Mouse (Mus musculus) T-helper 2 cell (primary cell): ENCODE measurements around the gene Asxl2.
"Not testable (repeated sequence)": the region's sequence is repeated elsewhere in the genome, so short reads cannot be mapped to it uniquely, and the experiment has no call there.

Experiments
- in situ Hi-C: fragments of 300-600 bp; cut with MboI, MseI; formaldehyde crosslinking; loops from one replicate; pipeline ENCODE4 v1.15.1; 2025; ENCODE audit warnings: high pct_unique_total_duplicates

Gene Asxl2

GRCm38 (mm10) chr12:3427067-3427889 is 621 bp downstream of the Asxl2 start:
- in situ Hi-C loops: loop anchor here (5.0 kb wide), 1 partner anchor 190 kb away; no protein-coding TSS in a partner anchor

DNA sequence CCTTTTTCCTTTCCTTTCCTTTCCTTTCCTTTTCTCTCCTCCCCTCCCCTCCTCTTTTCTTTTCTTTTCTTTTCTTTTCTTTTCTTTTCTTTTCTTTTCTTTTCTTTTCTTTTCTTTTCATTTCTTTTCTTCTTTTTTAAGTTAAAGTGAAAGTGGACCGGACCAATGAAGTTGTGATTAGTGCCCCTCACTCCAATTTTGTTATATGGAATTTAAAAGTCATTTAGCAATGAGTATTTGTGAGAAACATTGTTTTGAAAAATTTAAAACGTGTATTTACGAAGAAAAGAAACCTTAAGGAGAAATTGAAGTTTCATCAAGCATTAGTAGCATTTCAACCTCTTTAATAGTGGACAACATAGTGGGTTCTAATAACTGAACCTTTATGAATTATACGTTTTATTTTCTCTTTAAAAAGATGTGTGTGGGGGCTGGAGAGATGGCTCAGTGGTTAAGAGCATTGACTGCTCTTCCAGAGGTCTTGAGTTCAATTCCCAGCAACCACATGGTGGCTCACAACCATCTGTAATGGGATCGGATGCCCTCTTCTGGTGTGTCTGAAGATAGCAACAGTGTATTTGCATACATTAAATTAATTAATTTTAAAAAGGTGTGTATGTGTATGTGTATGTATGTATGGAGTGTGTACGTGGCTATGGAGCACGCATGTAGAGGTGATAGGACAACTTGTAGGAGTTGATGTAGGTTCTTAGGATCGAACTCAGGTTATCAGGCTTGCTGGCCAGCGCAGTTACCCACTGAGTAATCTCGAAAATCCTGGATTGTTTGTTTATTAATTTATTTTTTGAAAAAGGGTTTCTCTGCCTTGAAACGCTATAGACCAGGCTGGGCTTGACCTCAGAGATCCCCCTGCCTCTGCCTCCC is 1.5 kb downstream of the Asxl2 start:
- in situ Hi-C loops: loop anchor here (5.0 kb wide), 1 partner anchor 191 kb away; no protein-coding TSS in a partner anchor

DNA sequence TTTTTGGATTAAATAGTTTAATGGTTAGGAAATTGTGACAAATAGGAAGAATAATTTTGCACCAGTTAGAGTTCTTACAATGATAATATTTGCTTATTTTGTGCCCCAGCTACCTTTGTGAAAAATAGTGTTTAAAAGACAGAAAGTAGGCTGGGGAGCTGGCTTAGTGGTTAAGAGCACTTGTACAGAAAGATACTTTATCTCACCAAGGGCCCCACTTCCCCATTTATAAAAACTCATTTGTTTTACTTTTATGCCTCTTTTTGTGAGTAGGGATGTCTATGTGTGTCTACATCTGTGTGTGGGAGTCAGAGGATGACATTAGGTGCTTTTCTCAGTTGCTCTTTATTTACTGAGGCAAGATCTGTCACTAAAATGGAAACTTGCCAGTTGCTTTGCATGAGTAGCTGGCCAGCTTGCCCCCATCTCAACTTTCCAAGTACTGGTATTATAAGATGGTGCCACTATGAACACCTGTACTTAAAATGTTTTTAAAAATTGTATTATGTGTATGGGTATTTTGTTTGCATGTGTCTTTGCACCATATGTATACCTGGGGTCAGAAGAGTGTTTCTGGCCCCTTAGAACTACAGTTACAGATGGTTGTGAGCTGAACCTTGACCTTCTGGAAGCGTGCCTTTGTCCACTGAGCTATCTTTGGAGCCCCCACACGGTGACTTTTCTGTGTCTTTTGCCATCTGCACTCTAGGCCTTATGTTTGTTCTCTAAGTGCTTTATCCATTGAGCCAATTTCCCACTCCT is 3.2 kb downstream of the Asxl2 start:
- in situ Hi-C loops: loop anchor here (5.0 kb wide), 1 partner anchor 193 kb away; no protein-coding TSS in a partner anchor

GRCm38 (mm10) chr12:3430443-3430753 is 3.7 kb downstream of the Asxl2 start:
- in situ Hi-C loops: no loop called here

- in situ Hi-C loops: no loop called here
Observed at GRCm38 (mm10) chr12:3430985-3431384, 4.3 kb downstream of the Asxl2 start.

DNA sequence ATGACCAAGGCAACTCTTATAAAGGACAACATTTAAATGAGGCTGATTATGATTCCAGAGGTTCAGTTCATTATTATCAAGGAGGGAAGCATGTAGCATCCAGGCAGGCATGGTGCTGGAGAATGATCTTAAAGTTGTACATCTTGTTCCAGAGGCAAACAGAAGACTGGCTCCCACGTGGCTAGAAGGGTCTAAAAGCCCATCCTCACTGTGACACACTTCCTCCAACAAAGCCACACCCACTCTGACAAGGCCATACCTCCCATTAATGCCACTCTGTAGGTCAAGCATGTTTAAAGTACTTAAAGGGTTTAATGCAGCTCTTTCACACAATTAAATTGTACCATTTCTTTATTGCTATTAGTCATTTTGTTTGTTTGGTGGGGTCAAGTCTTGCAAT is 7.1 kb downstream of the Asxl2 start:
- in situ Hi-C loops: no loop called here

DNA sequence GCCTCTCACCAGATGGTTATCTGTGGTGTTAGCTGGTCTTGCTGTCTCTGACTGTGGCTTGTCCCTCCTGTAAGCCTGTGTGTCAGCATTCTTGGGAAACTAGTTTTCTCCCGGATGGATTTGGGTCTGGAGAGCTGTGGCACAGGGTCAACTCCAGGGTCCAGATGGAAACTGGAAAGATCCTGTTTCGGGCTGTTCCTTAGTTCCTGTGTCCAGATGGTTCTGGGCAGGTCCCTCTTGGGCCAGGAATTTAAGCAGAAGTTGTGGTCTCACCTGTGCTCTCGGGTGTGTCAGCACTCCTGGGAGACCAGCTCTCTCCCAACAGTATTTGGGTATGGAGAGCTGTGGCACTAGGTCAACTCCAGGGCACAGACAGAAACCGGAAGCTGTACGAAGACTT is 9.8 kb downstream of the Asxl2 start:
- in situ Hi-C loops: no loop called here

DNA sequence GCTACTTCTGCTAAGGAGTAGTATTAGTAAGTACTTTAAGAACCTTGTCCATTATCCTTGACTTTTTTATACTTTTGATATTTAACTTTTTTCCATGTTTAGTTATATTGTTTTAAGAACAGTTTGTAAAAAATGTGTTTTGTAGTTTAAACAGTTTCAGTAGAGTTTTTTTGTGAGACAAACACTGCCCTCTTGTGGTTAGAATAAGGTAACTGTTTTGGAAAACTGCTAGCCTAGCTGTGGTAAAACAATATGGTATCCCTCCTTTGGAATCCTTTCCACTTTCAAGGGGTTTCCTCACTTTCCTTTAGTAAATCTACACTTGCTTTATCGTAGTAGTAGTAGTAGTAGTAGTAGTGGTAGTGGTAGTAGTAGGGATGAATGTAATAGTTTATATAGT is 11.2 kb downstream of the Asxl2 start:
- in situ Hi-C loops: no loop called here

DNA sequence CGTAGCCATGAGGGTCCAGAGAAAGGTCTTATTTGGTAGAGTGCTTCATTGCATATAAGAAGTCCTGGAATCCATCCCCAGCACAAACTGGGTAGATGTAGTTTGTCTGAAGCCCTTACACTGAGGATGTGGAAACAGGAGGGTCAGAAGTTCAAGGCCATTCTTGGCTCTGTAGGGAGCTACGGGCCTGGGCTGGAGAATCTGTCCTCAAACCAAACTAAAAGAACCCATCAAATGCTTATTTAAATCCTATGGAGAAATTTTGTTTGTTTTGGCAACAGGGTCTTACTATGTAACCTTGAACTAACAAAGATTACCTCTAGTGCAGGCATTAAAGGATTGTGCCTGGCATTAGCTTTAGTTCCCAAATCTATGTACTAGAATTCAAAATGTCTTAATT is 14.3 kb downstream of the Asxl2 start:
- in situ Hi-C loops: no loop called here

DNA sequence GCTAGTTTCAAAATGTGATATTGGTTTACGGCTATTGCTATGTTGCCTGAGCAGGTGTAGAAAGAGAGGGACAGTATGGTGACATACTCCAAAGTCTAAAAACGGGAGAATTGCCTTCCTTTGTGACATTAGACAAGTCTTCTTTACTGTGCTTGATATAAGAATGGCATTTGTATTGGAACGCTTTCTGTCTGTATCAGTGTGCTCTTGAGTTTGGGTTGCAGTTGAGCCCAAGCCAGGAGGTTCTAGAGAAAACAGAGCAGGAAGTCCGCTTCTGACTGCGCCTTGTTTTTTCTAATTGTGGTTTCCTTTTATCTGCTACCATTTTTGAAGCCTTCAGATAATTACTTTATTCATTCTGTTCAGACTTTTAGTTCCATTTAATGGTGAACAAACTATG is 14.7 kb downstream of the Asxl2 start:
- in situ Hi-C loops: no loop called here

DNA sequence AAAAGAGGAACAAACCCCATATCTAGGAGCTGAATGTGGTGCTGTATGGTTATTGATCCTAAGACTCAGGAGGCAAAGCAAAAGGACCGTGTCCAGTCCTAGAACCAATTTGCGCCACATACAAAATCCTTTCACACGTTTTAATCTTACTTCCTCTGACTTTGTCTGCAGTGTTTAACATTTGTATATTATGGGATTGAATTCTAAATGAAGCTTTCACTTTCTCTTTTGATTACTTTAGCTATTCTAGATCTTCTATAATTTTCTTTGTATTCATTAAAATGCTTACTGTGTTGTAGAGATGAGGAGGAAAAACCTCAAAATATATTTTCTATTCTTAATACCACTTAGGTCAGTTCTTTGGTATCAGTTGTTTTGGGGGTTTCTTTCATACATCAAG is 26.9 kb downstream of the Asxl2 start:
- in situ Hi-C loops: no loop called here

- in situ Hi-C loops: no loop called here
Observed at GRCm38 (mm10) chr12:3463087-3463486, 36.4 kb downstream of the Asxl2 start.

GRCm38 (mm10) chr12:3499662-3500061 is 73.0 kb downstream of the Asxl2 start:
- in situ Hi-C loops: no loop called here

DNA sequence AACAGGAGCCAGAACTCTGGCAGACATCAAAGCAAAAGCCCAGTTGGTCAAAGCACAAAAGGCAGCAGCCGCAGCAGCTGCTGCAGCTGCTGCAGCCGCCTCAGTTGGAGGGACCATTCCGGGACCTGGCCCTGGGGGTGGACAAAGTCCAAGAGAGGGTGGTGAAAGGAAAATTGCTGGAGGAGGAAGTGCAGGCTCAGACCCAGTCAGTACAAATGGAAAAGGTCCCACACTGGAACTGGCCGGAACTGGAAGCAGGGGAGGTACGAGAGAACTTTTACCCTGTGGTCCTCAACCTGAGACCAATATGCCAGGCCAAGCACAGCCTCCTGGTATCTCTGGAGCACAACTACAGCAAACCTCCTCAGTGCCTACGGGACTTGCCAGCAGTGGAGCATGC is 73.4 kb downstream of the Asxl2 start:
- in situ Hi-C loops: no loop called here

DNA sequence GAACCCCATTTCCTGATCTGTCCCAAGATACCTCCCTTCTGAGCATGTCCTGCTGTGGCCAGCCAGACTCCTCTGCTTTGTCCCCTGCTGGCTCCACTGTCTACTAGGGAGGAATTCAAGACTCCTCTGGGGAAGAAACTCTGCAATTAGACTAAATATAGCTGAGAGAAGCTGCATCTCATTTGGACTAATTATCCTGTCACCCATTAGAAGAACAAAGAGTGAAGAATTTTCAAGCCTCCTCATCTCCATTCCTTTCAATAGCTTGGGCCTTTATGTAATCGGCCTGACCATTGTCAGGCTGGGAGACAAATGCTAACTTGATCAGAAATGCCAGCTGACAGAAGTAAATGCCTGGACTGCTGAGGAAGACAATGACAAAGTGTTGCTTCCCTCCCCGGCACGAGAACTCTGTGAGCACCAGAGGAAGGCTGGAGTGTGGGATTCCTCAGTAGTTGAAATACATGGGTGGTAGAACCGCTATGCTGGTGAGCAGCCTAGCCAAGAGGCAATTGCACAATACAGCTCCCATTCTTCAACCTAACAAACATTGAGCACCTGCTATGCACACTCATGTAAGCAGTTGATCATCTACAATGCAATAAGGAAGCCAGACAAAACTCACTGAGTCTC is 92.1 kb downstream of the Asxl2 start:
- in situ Hi-C loops: no loop called here

DNA sequence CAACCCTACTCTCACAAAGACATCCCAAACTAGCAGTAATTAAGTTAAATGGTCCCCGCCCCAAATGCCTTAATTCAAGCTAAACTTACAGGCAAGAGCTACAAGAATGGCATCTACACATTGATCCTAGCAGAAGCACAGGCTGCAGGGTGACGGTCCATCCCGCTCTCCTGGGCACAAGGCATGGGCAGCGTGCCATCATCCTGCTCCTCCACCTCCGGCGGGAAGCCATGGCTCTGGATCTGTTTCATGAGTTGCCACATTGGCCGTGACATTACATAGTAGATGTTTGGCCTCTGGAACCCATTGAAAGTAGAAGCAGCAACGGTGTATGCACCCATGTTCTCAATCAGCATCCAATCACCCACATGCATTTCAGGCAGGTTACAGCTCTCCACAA is 95.1 kb downstream of the Asxl2 start:
- in situ Hi-C loops: not testable (repeated sequence)

- in situ Hi-C loops: no loop called here
Observed at GRCm38 (mm10) chr12:3525536-3525935, 98.9 kb downstream of the Asxl2 start.

GRCm38 (mm10) chr12:3535446-3535845 is 108.8 kb downstream of the Asxl2 start:
- in situ Hi-C loops: not testable (repeated sequence)

- in situ Hi-C loops: no loop called here
Observed at GRCm38 (mm10) chr12:3537616-3538015, 111.0 kb downstream of the Asxl2 start.

DNA sequence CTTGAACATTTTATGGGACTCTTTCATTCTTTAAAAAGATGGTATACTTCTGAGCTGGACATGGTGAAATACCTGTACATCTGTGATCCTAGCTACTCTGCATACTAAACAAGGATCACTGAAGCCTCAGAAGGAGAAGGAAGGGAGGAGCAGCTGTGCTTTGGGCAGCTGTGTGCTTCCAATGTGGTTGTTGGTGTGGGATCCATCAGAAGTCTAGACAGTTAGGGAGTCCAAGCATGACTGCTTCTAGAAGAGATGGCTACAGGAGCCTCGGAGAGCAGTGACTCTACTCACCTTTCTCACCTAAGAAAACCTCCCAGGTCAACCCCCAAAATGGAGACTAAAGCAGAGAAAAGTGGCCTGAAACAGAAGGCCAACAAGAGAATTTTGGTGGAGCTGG is 111.4 kb downstream of the Asxl2 start:
- in situ Hi-C loops: no loop called here

GRCm38 (mm10) chr12:3539605-3540004 is 112.9 kb downstream of the Asxl2 start:
- in situ Hi-C loops: no loop called here

- in situ Hi-C loops: no loop called here
Observed at GRCm38 (mm10) chr12:3540871-3541270, 114.2 kb downstream of the Asxl2 start.
